Mouse (Mus musculus): ENCODE results near the gene Trmu.

Trmu gene

DNA sequence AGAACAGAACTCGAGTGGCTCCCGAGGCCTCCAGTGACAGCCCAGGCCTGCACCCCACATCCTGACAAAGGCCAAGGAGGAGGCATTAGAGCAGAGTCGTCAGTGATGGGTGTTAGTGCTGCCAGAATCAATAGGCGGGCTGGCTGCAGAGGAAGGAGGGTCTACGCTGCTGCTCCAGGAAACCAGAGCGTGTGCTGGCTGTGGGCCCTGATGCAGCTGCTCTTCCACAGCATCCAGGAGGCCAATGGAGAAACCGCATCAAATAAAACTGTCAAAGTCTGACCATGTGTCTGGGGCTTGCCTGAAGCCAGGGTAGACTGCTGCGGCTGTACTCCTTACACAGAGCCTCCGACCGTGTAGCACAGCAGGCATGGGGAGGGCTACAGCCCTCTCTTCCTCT, 18.0 kb downstream of the Trmu start:
- no peak for DNase-seq (ENCODE audit: low read depth, low spot score)

DNA sequence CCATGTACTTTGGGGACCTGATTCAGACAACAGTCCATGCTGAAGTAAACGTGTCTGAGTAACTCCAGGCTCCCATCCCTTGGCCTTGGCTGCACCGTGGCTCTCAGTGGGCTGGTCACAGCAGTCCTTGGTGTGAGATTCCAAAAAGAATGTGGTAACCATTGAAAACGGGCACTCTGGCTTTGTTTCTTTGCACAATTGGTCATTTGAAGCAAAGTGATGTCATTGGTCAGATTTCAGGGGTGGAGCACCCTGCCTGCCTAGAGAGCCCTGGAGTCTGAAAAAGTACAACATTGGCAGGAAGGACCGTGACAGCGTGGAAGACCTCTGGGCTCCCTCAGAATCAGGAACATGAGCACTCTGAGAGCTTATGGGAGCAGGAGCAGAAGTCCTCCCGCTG, 20.3 kb downstream of the Trmu start:
- DNase-seq (ENCODE audit: low read depth, low spot score) = no peak

DNA sequence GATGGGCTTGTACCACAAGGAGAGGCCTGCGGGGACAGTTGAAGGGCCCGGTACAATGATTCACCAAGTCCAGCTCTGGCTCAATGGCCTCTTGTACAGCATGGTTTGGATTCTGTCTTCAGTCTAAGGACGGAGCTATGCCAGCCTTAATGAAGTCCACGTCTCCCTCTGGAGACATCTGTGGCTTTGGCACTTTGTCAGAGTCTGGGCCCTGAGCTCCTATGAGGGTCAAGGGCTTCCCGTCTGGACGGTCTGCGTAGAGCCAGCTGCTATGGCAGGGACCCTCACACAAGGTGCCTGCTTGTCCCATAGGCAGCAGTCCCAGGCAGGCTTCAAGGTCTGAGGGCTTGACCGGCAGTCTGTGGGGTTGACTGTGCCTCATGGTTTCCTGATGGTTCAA, 21.2 kb downstream of the Trmu start:
- DNase-seq (ENCODE audit: low read depth, low spot score) = no peak

DNA sequence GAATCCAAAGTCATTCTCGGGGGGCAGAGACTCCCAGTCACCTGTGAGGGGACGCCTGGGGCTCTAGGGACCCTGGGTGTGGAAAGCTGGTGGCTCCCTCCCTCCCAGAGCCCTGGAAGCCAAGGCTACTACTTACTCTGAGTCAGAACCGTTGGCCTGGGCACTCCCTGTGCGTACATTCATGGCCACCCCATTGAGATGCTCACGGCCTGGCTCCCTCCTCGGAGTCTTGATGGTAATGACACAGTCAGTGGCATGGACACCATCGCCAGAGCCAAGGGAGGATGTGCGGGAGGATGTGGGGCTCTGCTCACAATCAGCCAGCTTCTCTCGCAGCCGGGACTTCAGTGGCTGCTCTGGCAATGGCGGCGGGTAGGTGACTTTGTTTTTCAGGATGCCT, 21.7 kb downstream of the Trmu start:
- no peak for DNase-seq (ENCODE audit: low read depth, low spot score)

DNA sequence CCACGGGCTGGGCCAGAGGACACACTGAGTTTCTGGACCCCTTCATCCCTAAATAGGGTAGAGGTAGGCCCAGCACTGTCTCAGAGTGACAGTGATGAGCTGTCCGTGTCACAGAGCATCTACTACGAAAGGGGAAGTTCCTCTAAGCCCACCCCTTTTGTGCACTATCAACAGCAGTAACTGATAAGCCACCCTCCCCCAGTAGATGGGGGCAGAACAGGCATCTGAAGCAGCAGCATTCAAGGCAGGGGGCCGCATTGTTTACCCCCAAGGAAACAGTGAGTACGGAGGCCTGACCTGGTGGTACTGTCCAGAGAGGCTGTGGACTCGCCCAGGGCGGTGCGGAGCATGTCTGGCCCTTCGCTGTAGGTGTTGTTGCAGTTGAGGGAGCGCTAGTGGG, 23.4 kb downstream of the Trmu start:
- no peak for DNase-seq (ENCODE audit: low read depth, low spot score)

DNA sequence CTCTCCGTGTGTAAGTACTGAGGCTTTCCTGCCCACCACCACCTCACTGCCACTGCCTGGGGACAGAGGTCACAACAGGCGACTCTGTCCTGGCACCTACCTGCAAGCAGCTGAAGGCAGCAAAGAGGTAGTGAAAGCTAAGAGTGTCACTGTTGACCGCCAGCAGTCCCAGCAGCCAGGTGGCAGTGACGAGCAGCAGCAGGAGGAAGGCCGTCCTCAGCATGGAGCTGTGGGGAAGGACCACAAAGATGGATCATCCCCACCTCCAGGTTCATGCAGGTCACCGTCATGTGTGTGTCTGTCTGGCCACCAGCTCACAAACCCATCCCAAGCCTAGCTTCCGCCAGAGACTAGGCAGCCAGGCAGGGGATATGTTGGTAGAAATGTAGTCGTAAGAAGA, 24.7 kb downstream of the Trmu start:
- DNase-seq (ENCODE audit: low read depth, low spot score) = no peak

DNA sequence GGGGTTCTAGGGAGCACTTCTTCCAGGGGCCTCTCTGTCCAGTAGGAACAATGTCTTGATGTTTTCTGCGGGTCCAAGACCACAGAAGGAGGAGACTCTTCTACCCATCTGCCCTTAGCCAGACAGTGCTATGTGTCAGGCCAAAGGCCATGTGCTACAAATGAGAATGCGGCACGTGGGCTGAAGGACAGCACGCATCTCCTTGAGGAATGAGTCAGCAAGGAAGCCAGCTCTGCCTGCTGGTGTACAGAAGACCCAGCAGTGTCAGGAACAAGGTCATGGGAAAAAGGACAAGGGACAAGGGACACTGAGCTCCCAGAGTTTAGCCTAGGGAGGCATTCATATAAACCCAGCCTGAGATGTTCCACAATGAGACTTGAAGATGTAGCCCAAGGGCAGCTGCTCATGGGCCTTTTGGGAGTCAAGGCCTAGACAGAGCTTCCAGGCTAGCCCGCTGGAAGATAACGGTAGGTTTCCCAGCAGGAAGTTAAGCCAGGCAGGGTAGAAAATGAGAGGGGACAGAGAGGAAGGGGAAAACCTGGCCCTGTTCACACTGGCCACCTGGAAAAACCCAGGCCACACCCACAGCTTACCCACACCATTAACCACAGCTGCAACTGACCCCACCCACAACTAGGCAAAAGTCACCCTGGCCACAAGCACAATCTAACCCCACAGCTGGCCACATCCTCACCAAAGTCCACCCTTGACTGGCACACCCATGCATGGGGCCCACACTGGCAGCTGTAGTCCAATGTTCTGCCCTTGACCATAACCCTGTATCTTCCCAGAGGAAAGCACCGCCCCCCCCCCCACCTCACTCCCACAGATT, 29.8 kb downstream of the Trmu start:
- no peak for DNase-seq (ENCODE audit: low read depth, low spot score)

DNA sequence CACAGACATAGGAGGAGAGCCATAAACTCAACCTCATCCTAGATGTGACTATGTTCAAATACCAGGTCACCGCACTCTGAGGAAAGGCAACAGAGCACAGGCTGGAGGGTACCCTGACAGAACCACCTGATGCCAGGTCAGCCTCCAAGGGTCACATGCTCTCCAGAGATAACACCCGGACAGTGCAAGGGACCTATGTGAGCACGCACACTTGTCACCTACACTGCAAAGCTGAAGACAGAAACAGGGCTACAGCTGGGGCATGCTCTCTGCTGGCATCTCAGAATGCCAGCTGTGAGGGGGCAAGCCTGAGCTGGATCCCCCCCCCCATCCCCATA, 30.3 kb downstream of the Trmu start:
- no peak for DNase-seq (ENCODE audit: low read depth, low spot score)

DNA sequence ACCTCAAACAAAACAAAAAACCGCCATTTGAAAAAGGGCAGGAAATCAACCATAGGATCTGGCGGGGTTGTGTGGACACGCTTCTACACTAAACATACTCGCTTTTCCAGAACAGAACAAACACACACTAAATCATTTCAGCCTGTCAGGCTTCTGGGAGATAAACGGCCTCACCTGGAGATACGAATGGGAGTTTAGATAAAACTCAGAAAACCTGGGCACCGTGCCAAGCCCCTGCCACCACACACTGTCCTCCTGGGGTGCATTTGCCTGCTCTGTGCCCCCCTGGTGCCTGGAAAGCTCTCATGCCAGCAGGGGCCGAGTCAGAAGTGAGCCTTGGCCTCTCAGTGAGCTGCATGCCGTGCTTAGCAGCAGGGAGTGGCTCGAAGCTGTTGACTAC, 30.8 kb downstream of the Trmu start:
- DNase-seq (ENCODE audit: low read depth, low spot score) = no peak

DNA sequence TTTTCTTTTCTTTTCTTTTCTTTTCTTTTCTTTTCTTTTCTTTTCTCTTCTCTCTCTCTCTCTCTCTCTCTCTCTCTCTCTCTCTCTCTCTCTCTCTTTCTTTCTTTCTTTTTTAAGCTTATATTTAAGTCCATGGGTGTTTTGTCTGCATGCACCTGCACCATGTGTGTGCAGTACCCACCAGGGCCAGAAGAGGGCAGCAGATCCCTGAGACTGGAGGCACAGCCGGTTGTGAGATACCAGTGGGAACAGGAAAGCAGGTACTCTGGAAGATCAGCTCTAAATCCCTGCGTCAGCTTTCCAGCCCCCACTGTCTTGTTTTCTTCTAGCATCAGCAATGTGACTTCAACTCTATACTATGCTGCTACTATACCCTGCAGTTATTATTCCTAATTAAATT, 34.5 kb downstream of the Trmu start:
- no peak for DNase-seq (ENCODE audit: low read depth, low spot score)

DNA sequence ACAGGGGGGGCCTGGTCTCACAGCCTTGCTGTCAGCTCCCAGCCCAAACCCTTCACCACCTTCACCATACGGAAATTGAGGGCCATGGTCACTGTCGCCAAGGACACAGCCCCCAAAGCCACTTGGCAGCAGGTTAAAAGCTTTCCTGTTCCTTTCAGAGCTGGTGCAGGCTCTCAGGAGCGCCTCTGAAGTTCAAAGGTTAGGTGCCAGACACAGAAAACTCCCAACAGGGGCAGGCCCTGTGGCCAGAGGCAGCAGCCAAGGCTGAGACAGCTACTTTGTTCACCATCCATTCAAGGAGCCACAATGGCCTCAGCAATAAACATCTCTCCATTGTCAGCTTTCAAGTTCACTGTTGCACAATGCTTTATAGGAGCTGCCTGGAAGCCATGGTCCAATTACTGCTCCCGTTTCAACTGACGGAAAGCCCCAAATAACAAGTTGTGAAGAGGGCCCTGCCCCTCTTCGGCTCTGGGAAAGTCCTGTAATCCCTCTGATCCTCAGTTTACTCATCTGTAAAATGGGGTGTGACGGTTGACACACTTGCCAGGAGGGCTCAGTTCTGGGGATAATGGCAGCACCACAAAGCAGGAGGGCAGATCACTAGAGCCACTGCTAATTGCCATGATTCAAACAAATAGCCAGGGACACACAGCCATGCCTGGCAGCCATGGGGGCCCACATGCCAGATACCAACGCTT, 40.2 kb downstream of the Trmu start:
- no peak for DNase-seq (ENCODE audit: low read depth, low spot score)

DNA sequence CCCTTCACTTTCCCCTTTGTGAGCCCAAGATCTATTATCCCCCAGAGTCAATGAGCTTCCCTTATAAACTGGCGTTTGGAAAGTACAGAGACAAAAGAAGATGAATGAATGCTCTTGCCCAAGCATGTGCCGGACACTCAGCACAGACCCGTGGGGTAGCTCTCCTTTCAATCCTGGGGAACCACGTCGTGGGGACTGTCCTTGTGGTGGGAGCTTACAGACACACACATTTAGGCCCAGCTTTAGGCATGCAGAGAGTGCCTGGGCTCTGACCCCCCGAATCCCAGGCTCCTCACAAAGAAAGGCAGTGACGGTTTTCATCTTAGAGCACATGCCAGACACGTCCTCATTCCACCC, 40.8 kb downstream of the Trmu start:
- no peak for DNase-seq (ENCODE audit: low read depth, low spot score)

DNA sequence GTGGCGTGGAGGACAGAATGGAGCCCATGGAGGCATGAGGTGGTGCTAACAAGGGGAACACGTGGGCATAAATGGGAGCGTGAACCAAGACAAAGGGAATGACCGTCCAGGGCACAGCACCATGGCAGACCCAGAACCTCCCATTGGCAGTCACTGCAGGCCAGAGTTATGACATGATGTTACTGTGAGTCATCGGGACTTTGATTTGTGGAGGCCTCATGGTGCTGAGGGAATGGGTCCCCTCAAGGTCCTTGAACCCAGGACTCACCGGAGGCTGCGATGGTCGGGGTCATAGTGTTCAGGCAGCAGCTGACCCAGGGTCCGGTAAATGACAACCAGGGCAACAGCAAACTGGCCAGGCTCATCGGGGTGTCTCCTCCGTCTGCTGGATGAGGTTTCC, 42.7 kb downstream of the Trmu start:
- DNase-seq (ENCODE audit: low read depth, low spot score) = no peak

DNA sequence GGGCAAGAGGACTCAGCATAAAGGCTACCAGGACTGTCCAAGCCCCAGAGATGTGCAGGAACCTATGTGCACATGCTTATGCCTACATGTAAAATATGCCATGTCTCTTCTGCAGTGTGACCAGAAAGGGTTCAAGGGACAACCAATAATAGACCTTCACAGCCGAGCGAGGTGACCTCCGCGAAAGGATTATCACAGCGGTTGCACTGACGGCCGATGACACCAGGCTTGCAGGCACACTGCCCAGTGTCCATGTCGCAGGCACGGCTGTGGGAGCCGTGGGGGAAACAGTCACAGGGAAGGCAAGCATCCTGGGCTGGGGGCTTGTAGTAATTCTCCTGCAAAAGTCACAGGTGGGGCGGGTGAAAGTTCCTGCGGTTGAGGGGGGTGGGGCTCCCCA, 49.0 kb downstream of the Trmu start:
- no peak for DNase-seq (ENCODE audit: low read depth, low spot score)

DNA sequence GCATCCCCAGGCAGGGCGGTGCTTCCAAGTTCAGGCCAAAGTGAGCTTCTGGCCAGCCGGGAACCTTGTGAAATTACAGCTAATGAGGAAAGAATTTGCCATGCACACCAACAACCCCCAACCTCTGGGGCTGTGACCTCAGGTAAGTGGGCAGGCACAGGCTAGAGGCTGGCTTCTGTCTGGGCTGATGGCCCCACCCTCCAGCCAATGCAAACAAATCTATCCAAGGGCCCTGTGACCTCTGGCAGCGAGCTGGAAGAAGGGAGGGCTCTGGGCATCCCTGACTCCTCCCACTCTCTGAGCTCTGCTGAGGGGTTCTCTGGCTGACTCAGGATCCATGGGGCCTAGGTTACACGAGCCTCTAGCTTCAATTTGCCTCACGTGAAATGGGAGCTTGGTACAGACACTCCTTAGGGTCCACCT, 56.5 kb downstream of the Trmu start:
- no peak for DNase-seq (ENCODE audit: low read depth, low spot score)
